In the genomic region with DNA sequence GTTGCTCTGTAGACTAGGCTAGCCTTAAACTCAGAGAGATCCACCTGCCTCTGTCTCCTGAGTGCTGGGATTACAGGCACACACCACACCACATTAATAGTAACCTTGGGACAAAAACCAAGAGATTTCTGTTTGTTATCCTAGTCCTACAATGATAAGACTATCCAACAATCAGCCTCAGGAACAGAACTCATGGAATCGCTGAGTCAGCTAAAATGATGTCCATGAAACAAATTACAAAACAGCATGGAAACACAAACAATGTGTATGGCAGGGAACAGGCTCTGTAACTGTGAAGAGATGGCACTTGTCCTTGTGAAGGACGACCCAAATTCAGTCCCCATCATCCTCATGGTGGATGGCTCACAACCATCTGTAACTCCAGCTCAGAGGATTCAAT, we compare ENCODE assay signal across 21 mouse cellular contexts. TPM values are rescaled to one million over a fixed set of nuclear protein-coding genes. Genes with fewer than 3 reads are reported as not detected.
DNase-seq lines count a peak whose midpoint lies in the region; ATAC-seq and TF ChIP-seq lines count a peak whose summit lies in the region.
"Had no signal": no experiment of that assay in that cellular context is flagged by ENCODE, and none has a peak within 500 bp of the region (broad histone marks: within the 10 kb centered on the region; RNA-seq: fewer than 3 reads in every experiment).

No protein-coding gene starts in this region.

- H3K36me3 ChIP-seq in heart, embryonic 10.5 days = peaks cover 27% of the 10 kb centered on the region
- H3K36me3 ChIP-seq in CH12.LX (replicated peaks in 1 of 2; ENCODE audit: control insufficient read depth in 1 of 2, insufficient read depth in 1 of 2, low read length in 1 of 2) = peaks cover 3 to 49% of the 10 kb centered on the region in 2 experiments
- peaks cover 2 to 14% of the 10 kb centered on the region in 2 experiments; a peak in 3 of 4 replicates for H3K36me3 ChIP-seq in MEL (ENCODE audit: control insufficient read depth in 1 of 2, insufficient read depth in 2 of 2, low read length in 2 of 2)

- TF ChIP-seq EP300 in CH12.LX (IDR thresholded peaks at IDR 0.05; ENCODE audit: low read length) = no peak
- no peak for TF ChIP-seq EP300 in MEL (IDR thresholded peaks at IDR 0.05; ENCODE audit: low read depth in 1 of 2, low read length in 2 of 2)

- TF ChIP-seq RAD21 in CH12.LX (IDR thresholded peaks at IDR 0.05; ENCODE audit: low read depth, low read length) (no peak), MEL (IDR thresholded peaks at IDR 0.05; ENCODE audit: low read depth, low read length) (no peak)

- H3K9me3 ChIP-seq in heart, embryonic 10.5 days = no peaks in the 10 kb centered on the region
- no peaks in the 10 kb centered on the region for H3K9me3 ChIP-seq in CH12.LX (replicated peaks; ENCODE audit: low read length)
- no peaks in the 10 kb centered on the region for H3K9me3 ChIP-seq in MEL (replicated peaks; ENCODE audit: insufficient read depth, low read length)
- H3K9me3 ChIP-seq: embryonic facial prominence, embryonic 10.5 days; embryonic facial prominence, embryonic 12.5 days; forebrain, embryonic 13.5 days; forebrain, embryonic 15.5 days; G1E had no signal

- no peak overlapping the region for H3K4me3 ChIP-seq in heart, embryonic 10.5 days
- H3K4me3 ChIP-seq in CH12.LX (replicated peaks in 1 of 3; ENCODE audit: low read depth in 2 of 3, low read length in 2 of 3, poor library complexity in 1 of 3) (no peak overlapping the region), MEL (ENCODE audit: control insufficient read depth in 1 of 2, insufficient read depth in 1 of 2, low read depth in 2 of 2, low read length in 2 of 2) (no peak overlapping the region)
- H3K4me3 ChIP-seq: embryonic facial prominence, embryonic 10.5 days; embryonic facial prominence, embryonic 12.5 days; forebrain, embryonic 13.5 days; forebrain, embryonic 15.5 days had no signal

- no peaks in the 10 kb centered on the region for H3K4me1 ChIP-seq in heart, embryonic 10.5 days
- H3K4me1 ChIP-seq in CH12.LX (ENCODE audit: control insufficient read depth in 1 of 2, insufficient read depth in 2 of 2) (peaks cover 0 to 15% of the 10 kb centered on the region in 2 experiments; a peak in 1 of 4 replicates), MEL (ENCODE audit: control insufficient read depth in 1 of 2, insufficient read depth in 2 of 2, low read length in 2 of 2) (peaks cover 2 to 7% of the 10 kb centered on the region in 2 experiments; a peak in 3 of 4 replicates)
- H3K4me1 ChIP-seq: embryonic facial prominence, embryonic 12.5 days had no signal

- no peak overlapping the region for H3K27ac ChIP-seq in heart, embryonic 10.5 days
- no peak overlapping the region for H3K27ac ChIP-seq in CH12.LX (ENCODE audit: insufficient read depth, low read depth)
- H3K27ac ChIP-seq in MEL (ENCODE audit: control insufficient read depth, low read depth, low read length) = no peak overlapping the region
- H3K27ac ChIP-seq: embryonic facial prominence, embryonic 10.5 days; embryonic facial prominence, embryonic 12.5 days; forebrain, embryonic 13.5 days; forebrain, embryonic 15.5 days had no signal

- peak; percentile 44 for DNase-seq in heart, adult 11 months
- no peak for DNase-seq in heart, embryonic 10.5 days (ENCODE audit: low spot score)
- DNase-seq in CH12.LX (ENCODE audit: extremely low read depth) (no peak), MEL (ENCODE audit: low read depth, low spot score) (no peak)
- DNase-seq: adrenal gland, adult 2 months; adrenal gland, postnatal 10 days; adrenal gland, postnatal 25 days; B cell, adult 2 months; cerebellum, adult 11-12 months; cerebellum, adult 2 months; cerebellum, adult 9-10 months; cerebellum, postnatal 10 days; cerebellum, postnatal 25 days; forebrain, postnatal 0 days had no signal

- no peak overlapping the region for H3K4me2 ChIP-seq in CH12.LX (ENCODE audit: insufficient read depth, low read depth, poor library complexity, severe bottlenecking)
- H3K4me2 ChIP-seq: embryonic facial prominence, embryonic 12.5 days; forebrain, embryonic 13.5 days; forebrain, embryonic 15.5 days had no signal

- H3K9ac ChIP-seq in CH12.LX (ENCODE audit: insufficient read depth, low read depth) (no peak overlapping the region), MEL (ENCODE audit: control insufficient read depth, low read depth, low read length, poor library complexity, severe bottlenecking) (no peak overlapping the region)
- H3K9ac ChIP-seq: embryonic facial prominence, embryonic 12.5 days; forebrain, embryonic 13.5 days; forebrain, embryonic 15.5 days; forebrain, postnatal 0 days had no signal

- dilution Hi-C loops in CH12.LX (cut with MboI; ENCODE audit: extremely low pct_ligation_motif_present, extremely low pct_unique_long_range_greater_than_20kb, low sequenced_read_pairs) = no loop called here

- H3K27me3 ChIP-seq in heart, embryonic 10.5 days (ENCODE audit: insufficient read depth, poor library complexity, severe bottlenecking) = no peaks in the 10 kb centered on the region
- H3K27me3 ChIP-seq in CH12.LX (replicated peaks) = no peaks in the 10 kb centered on the region
- no peaks in the 10 kb centered on the region for H3K27me3 ChIP-seq in MEL (ENCODE audit: control insufficient read depth in 1 of 2, insufficient read depth in 2 of 2, low read length in 2 of 2)
- H3K27me3 ChIP-seq: embryonic facial prominence, embryonic 12.5 days; forebrain, embryonic 13.5 days; forebrain, embryonic 15.5 days had no signal

- WGBS in heart, embryonic 10.5 days = 71% methylated on average over 2 of the region's 2 CpGs

- TF ChIP-seq CTCF in CH12.LX (conservative IDR thresholded peaks at IDR 0.05 in 1 of 2, IDR thresholded peaks at IDR 0.05 in 1 of 2; ENCODE audit: low read depth in 2 of 2, low read length in 2 of 2) = no peak
- no peak for TF ChIP-seq CTCF in MEL (IDR thresholded peaks at IDR 0.05 in 2 of 3, conservative IDR thresholded peaks at IDR 0.05 in 1 of 3; ENCODE audit: control insufficient read depth in 1 of 3, insufficient read depth in 1 of 3, low read depth in 2 of 3, low read length in 3 of 3, poor library complexity in 1 of 3, severe bottlenecking in 1 of 3)

- no peak for ATAC-seq in megakaryocyte-erythroid progenitor cell, adult 5-6 weeks (replicated peaks; ENCODE audit: low FRiP score, low TSS enrichment, poor library complexity, severe bottlenecking)
- ATAC-seq: CD4-positive, CD25-positive, alpha-beta regulatory T cell, adult 4 months; forebrain, embryonic 13.5 days; forebrain, embryonic 15.5 days; forebrain, postnatal 0 days had no signal

- in situ Hi-C loops in CH12.LX (cut with MboI; ENCODE audit: low pct_ligation_motif_present, low pct_unique_long_range_greater_than_20kb, low sequenced_read_pairs) = no loop called here

- TF ChIP-seq POLR2A in CH12.LX (IDR thresholded peaks at IDR 0.05; ENCODE audit: low read depth, low read length) = no peak
- TF ChIP-seq POLR2A in MEL (IDR thresholded peaks at IDR 0.05; ENCODE audit: control insufficient read depth in 1 of 2, insufficient read depth in 1 of 2, low read depth in 1 of 2, low read length in 2 of 2, poor library complexity in 1 of 2) = no peak

- H3K79me2 ChIP-seq in CH12.LX (replicated peaks; ENCODE audit: control insufficient read depth, extremely low read depth, insufficient read depth, poor library complexity, severe bottlenecking) = peaks cover 31% of the 10 kb centered on the region
- peaks cover 26% of the 10 kb centered on the region for H3K79me2 ChIP-seq in MEL (ENCODE audit: control insufficient read depth, insufficient read depth, low read length, poor library complexity)

TF ChIP-seq in CH12.LX, 34 proteins besides CTCF, POLR2A, EP300 and RAD21:
- no peak for TF ChIP-seq ZKSCAN1 (IDR thresholded peaks at IDR 0.05; ENCODE audit: borderline replicate concordance, low read depth, low read length)
- TF ChIP-seq MAFK (IDR thresholded peaks at IDR 0.05; ENCODE audit: insufficient replicate concordance, low read length) = peak; percentile 100
- TF ChIP-seq POLR2AphosphoS2 (IDR thresholded peaks at IDR 0.05; ENCODE audit: low read depth, low read length) = no peak
TF ChIP-seq in CH12.LX: peak in this region for 1.

TF ChIP-seq in MEL, 35 proteins besides CTCF, POLR2A, EP300 and RAD21:
- TF ChIP-seq GATA1 (IDR thresholded peaks at IDR 0.05; ENCODE audit: low read depth, low read length) (no peak), MAFK (IDR thresholded peaks at IDR 0.05; ENCODE audit: borderline replicate concordance, low read depth, low read length) (peak; percentile 99), TCF12 (IDR thresholded peaks at IDR 0.05; ENCODE audit: low read depth, low read length) (no peak)

RNA-seq across cellular contexts. Expression of a gene that starts 8.4 kb away (rescaled TPM):
- 85.0 and 95.4 TPM in 2 replicates for polyA plus RNA-seq in heart, embryonic 10.5 days (2016; fragmentation: Nextera tagmentation; extraction: Ambion mirVana)
- total RNA-seq in CH12.LX (2012; rRNA removed) (33.8 and 43.7 TPM in 2 replicates), CH12.LX (2014; rRNA removed) (75.4 and 84.5 TPM in 2 replicates), MEL (2012; rRNA removed) (31.2 and 33.8 TPM in 2 replicates)
- polyA plus RNA-seq in CH12.LX (2012; ENCODE audit: insufficient read length, low read depth) (62.4 and 73.0 TPM in 2 replicates), MEL (2012; ENCODE audit: insufficient read depth in 1 of 2, insufficient read length in 2 of 2, low read depth in 1 of 2, low replicate concordance in 2 of 2, missing spikeins in 1 of 2) (10 to 100 TPM in 1 of 2 experiments, not detected in 1; 36.2 TPM)
- total RNA-seq in megakaryocyte-erythroid progenitor cell, adult 5-6 weeks (2014; fragmentation: Nextera tagmentation) = 43.3 and 53.4 TPM in 2 replicates
- 48.4 and 57.5 TPM in 2 replicates for total RNA-seq in megakaryocyte-erythroid progenitor cell, adult 5-6 weeks (2017)

RNA-seq across cellular contexts. Expression of a gene that starts 47.9 kb away (rescaled TPM):
- not detected in 2 replicates for polyA plus RNA-seq in heart, embryonic 10.5 days (2016; fragmentation: Nextera tagmentation; extraction: Ambion mirVana)
- total RNA-seq in CH12.LX (2012; rRNA removed) (0.17 and 0.21 TPM in 2 replicates), CH12.LX (2014; rRNA removed) (0.26 TPM in 1 of 2 replicates, not detected in the other), MEL (2012; rRNA removed) (not detected in 2 replicates)
- polyA plus RNA-seq in CH12.LX (2012; ENCODE audit: insufficient read length, low read depth) (0.55 TPM in 1 of 2 replicates, not detected in the other), MEL (2012; ENCODE audit: insufficient read depth in 1 of 2, insufficient read length in 2 of 2, low read depth in 1 of 2, low replicate concordance in 2 of 2, missing spikeins in 1 of 2) (not detected)
- total RNA-seq in megakaryocyte-erythroid progenitor cell, adult 5-6 weeks (2014; fragmentation: Nextera tagmentation) = not detected in 2 replicates
- not detected in 2 replicates for total RNA-seq in megakaryocyte-erythroid progenitor cell, adult 5-6 weeks (2017)
- total RNA-seq: G1E had no signal
- polyA plus RNA-seq: CD4-positive, CD25-positive, alpha-beta regulatory T cell, adult 4 months; G1E had no signal
